Mouse (Mus musculus) CH12.LX (cell line): ENCODE results near the gene Armc10. TPM values are rescaled to one million over a fixed set of nuclear protein-coding genes. Genes with fewer than 3 reads are reported as not detected.

Experiments
- DNase-seq: peaks from one replicate; pipeline ENCODE4 v3.0.0-alpha.2; 2013; ENCODE audit errors: extremely low read depth
- H3K27ac ChIP-seq: 2 replicates; pipeline ENCODE4 v1.5.1; 2012; ENCODE audit warnings: low read depth, mild to moderate bottlenecking, control low read depth, moderate library complexity; ENCODE audit not compliant: insufficient read depth
- H3K27me3 ChIP-seq: replicated peaks from 2 replicates; pipeline ENCODE3; 2012; ENCODE audit warnings: inconsistent platforms
- H3K36me3 ChIP-seq, 2 experiments: replicated peaks in 1 of 2; 2 replicates each; pipeline versions ENCODE3 to v1.6.1; 2012; ENCODE audit warnings: inconsistent platforms in 1 of 2, low read length in 1 of 2, mild to moderate bottlenecking in 1 of 2, mixed read lengths in 1 of 2, moderate library complexity in 1 of 2; ENCODE audit not compliant: control insufficient read depth in 1 of 2, insufficient read depth in 1 of 2
- H3K4me1 ChIP-seq, 2 experiments: 2 replicates each; pipeline ENCODE4 v1.6.1; 2012; ENCODE audit warnings: inconsistent platforms in 1 of 2, moderate library complexity in 1 of 2; ENCODE audit not compliant: insufficient read depth in 2 of 2, control insufficient read depth in 1 of 2
- H3K4me2 ChIP-seq: 2 replicates; pipeline ENCODE4 v1.6.1; 2012; ENCODE audit warnings: low read depth, mild to moderate bottlenecking, control low read depth; ENCODE audit not compliant: poor library complexity, insufficient read depth, severe bottlenecking
- H3K4me3 ChIP-seq, 3 experiments: fragments of 150-350 bp in 1 of 3; sonication (generic) in 1 of 3; replicated peaks in 1 of 3; 2 replicates each; pipeline versions ENCODE3 to v1.5.1; 2011 to 2012; ENCODE audit warnings: low read depth in 2 of 3, low read length in 2 of 3, mild to moderate bottlenecking in 2 of 3, moderate library complexity in 2 of 3, control low read depth in 1 of 3, improper control_type of control experiment in 1 of 3, inconsistent platforms in 1 of 3, mixed read lengths in 1 of 3; ENCODE audit not compliant: poor library complexity in 1 of 3
- H3K79me2 ChIP-seq: replicated peaks from 2 replicates; pipeline ENCODE4 v1.6.1; 2012; ENCODE audit warnings: mild to moderate bottlenecking, moderate library complexity; ENCODE audit not compliant: control insufficient read depth, poor library complexity, insufficient read depth, severe bottlenecking; ENCODE audit errors: extremely low read depth
- H3K9ac ChIP-seq: 2 replicates; pipeline ENCODE4 v1.6.1; 2012; ENCODE audit warnings: low read depth, mild to moderate bottlenecking, control low read depth, moderate library complexity; ENCODE audit not compliant: insufficient read depth
- H3K9me3 ChIP-seq: replicated peaks from 2 replicates; pipeline ENCODE3; 2012; ENCODE audit warnings: low read length, inconsistent platforms, mixed read lengths
- BHLHE40 ChIP-seq: IDR thresholded peaks from 2 replicates; pipeline ENCODE4 v1.6.1; 2011; ENCODE audit warnings: mild to moderate bottlenecking, low read depth, low read length, improper control_type of control experiment
- CHD1 ChIP-seq: IDR thresholded peaks from 2 replicates; pipeline ENCODE4 v1.6.1; 2012; ENCODE audit warnings: low read depth, low read length, improper control_type of control experiment, inconsistent platforms
- CTCF ChIP-seq, 2 experiments: IDR thresholded peaks in 1 of 2; conservative IDR thresholded peaks in 1 of 2; 2 replicates each; pipeline ENCODE4 v1.5.1; 2011 to 2012; ENCODE audit warnings: low read depth in 2 of 2, low read length in 2 of 2, improper control_type of control experiment in 1 of 2, inconsistent platforms in 1 of 2, mild to moderate bottlenecking in 1 of 2, moderate library complexity in 1 of 2
- E2F4 ChIP-seq: IDR thresholded peaks from 2 replicates; pipeline ENCODE4 v1.6.1; 2011; ENCODE audit warnings: low read depth, low read length, improper control_type of control experiment; ENCODE audit not compliant: insufficient replicate concordance
- ELF1 ChIP-seq: IDR thresholded peaks from 2 replicates; pipeline ENCODE4 v1.6.1; 2014; ENCODE audit warnings: low read depth, mild to moderate bottlenecking, inconsistent platforms, low read length, improper control_type of control experiment
- EP300 ChIP-seq: IDR thresholded peaks from 2 replicates; pipeline ENCODE4 v1.6.1; 2011; ENCODE audit warnings: low read length, improper control_type of control experiment
- GABPA ChIP-seq: IDR thresholded peaks from 2 replicates; pipeline ENCODE4 v1.6.1; 2012; ENCODE audit warnings: low read depth, low read length, improper control_type of control experiment, inconsistent platforms; ENCODE audit not compliant: insufficient replicate concordance
- HCFC1 ChIP-seq: IDR thresholded peaks from 2 replicates; pipeline ENCODE4 v1.6.1; 2012; ENCODE audit warnings: low read depth, mild to moderate bottlenecking, inconsistent platforms, low read length, improper control_type of control experiment
- JUN ChIP-seq: IDR thresholded peaks from 2 replicates; pipeline ENCODE4 v1.6.1; 2011; ENCODE audit warnings: low read depth, mild to moderate bottlenecking, low read length, improper control_type of control experiment, moderate library complexity; ENCODE audit not compliant: insufficient read depth
- JUND ChIP-seq: conservative IDR thresholded peaks from 2 replicates; pipeline ENCODE4 v1.6.1; 2011; ENCODE audit warnings: low read depth, low read length, improper control_type of control experiment
- MAFK ChIP-seq: IDR thresholded peaks from 2 replicates; pipeline ENCODE4 v1.6.1; 2011; ENCODE audit warnings: low read length, improper control_type of control experiment; ENCODE audit not compliant: insufficient replicate concordance
- MAZ ChIP-seq: IDR thresholded peaks from 2 replicates; pipeline ENCODE4 v1.6.1; 2012; ENCODE audit warnings: low read depth, mild to moderate bottlenecking, inconsistent platforms, low read length, improper control_type of control experiment, moderate library complexity
- MEF2A ChIP-seq: IDR thresholded peaks from 2 replicates; pipeline ENCODE4 v1.6.1; 2014; ENCODE audit warnings: low read depth, mild to moderate bottlenecking, inconsistent platforms, low read length, improper control_type of control experiment, borderline replicate concordance
- MXI1 ChIP-seq: IDR thresholded peaks from 2 replicates; pipeline ENCODE4 v1.6.1; 2011; ENCODE audit warnings: mild to moderate bottlenecking, low read depth, low read length, improper control_type of control experiment
- MYC ChIP-seq: IDR thresholded peaks from 2 replicates; pipeline ENCODE4 v1.6.1; 2011; ENCODE audit warnings: low read depth, mild to moderate bottlenecking, improper control_type of control experiment, low read length
- NELFE ChIP-seq: IDR thresholded peaks from 2 replicates; pipeline ENCODE4 v1.6.1; 2011; ENCODE audit warnings: low read depth, low read length, improper control_type of control experiment
- POLR2A ChIP-seq: IDR thresholded peaks from 2 replicates; pipeline ENCODE4 v1.6.1; 2011; ENCODE audit warnings: low read depth, mild to moderate bottlenecking, improper control_type of control experiment, low read length
- POLR2AphosphoS2 ChIP-seq: IDR thresholded peaks from 2 replicates; pipeline ENCODE4 v1.6.1; 2011; ENCODE audit warnings: low read depth, low read length, improper control_type of control experiment
- RAD21 ChIP-seq: IDR thresholded peaks from 2 replicates; pipeline ENCODE4 v1.6.1; 2011; ENCODE audit warnings: low read depth, mild to moderate bottlenecking, low read length, improper control_type of control experiment, moderate library complexity
- RCOR1 ChIP-seq: conservative IDR thresholded peaks from 2 replicates; pipeline ENCODE4 v1.6.1; 2012; ENCODE audit warnings: low read depth, mild to moderate bottlenecking, inconsistent platforms, low read length, improper control_type of control experiment
- SIN3A ChIP-seq: IDR thresholded peaks from 2 replicates; pipeline ENCODE4 v1.6.1; 2012; ENCODE audit warnings: low read length, improper control_type of control experiment, inconsistent platforms
- SMC3 ChIP-seq: IDR thresholded peaks from 2 replicates; pipeline ENCODE4 v1.6.1; 2011; ENCODE audit warnings: low read depth, low read length, improper control_type of control experiment
- TBP ChIP-seq: conservative IDR thresholded peaks from 2 replicates; pipeline ENCODE4 v1.6.1; 2011; ENCODE audit warnings: low read depth, low read length, improper control_type of control experiment
- TCF12 ChIP-seq: IDR thresholded peaks from 2 replicates; pipeline ENCODE4 v1.6.1; 2014; ENCODE audit warnings: low read depth, mild to moderate bottlenecking, inconsistent platforms, low read length, improper control_type of control experiment
- UBTF ChIP-seq: IDR thresholded peaks from 2 replicates; pipeline ENCODE4 v1.6.1; 2012; ENCODE audit warnings: low read depth, mild to moderate bottlenecking, inconsistent platforms, low read length, improper control_type of control experiment, moderate library complexity
- USF1 ChIP-seq: IDR thresholded peaks from 2 replicates; pipeline ENCODE4 v1.6.1; 2014; ENCODE audit warnings: low read depth, mild to moderate bottlenecking, inconsistent platforms, low read length, improper control_type of control experiment
- USF2 ChIP-seq: conservative IDR thresholded peaks from 2 replicates; pipeline ENCODE4 v1.6.1; 2011; ENCODE audit warnings: low read depth, low read length, improper control_type of control experiment
- ZKSCAN1 ChIP-seq: IDR thresholded peaks from 2 replicates; pipeline ENCODE4 v1.6.1; 2012; ENCODE audit warnings: low read depth, inconsistent platforms, low read length, improper control_type of control experiment, borderline replicate concordance
- ZMIZ1 ChIP-seq: IDR thresholded peaks from 2 replicates; pipeline ENCODE4 v1.6.1; 2012; ENCODE audit warnings: low read depth, mild to moderate bottlenecking, inconsistent platforms, low read length, improper control_type of control experiment
- ZNF384 ChIP-seq: IDR thresholded peaks from 2 replicates; pipeline ENCODE4 v1.6.1; 2012; ENCODE audit warnings: low read depth, low read length, improper control_type of control experiment, inconsistent platforms
- dilution Hi-C: fragments of 300-500 bp; cut with MboI; formaldehyde crosslinking; loops from 2 replicates; pipeline ENCODE4 v1.14.3; 2020; ENCODE audit warnings: low sequenced_read_pairs; ENCODE audit not compliant: extremely low pct_unique_long_range_greater_than_20kb, extremely low pct_ligation_motif_present
- in situ Hi-C: fragments of 300-500 bp; cut with MboI; formaldehyde crosslinking; loops from 3 replicates; pipeline ENCODE4 v1.14.3; 2019; ENCODE audit warnings: low sequenced_read_pairs, low pct_ligation_motif_present, low pct_unique_long_range_greater_than_20kb, mixed read lengths
- polyA plus RNA-seq: library from polyadenylated mRNA; unstranded; fragments of >175 nt; gene quantifications from 2 replicates; pipeline ENCODE4 v1.2.1, GENCODE M21; 2012; ENCODE audit warnings: low read depth; ENCODE audit not compliant: insufficient read length
- total RNA-seq, 2 experiments: library from RNA; depleted of rRNA; stranded (reverse); fragments of 300-350 nt in 1 of 2; fragments of >200 nt in 1 of 2; gene quantifications; 2 replicates each; pipeline ENCODE4 v1.2.3; 2012 to 2014

Gene Armc10
- total and polyA plus RNA-seq, 3 experiments, result 39.1 to 71.9 (median 46.0) TPM

GRCm38 (mm10) chr5:21677939-21678338 lies 32.3 kb downstream of the Armc10 start:
- Histone ChIP-seq H3K4me2 (no peak overlapping the region), H3K4me1 (peaks cover 3 to 10% of the 10 kb centered on the region in 2 experiments), H3K9ac (no peak overlapping the region), H3K36me3 (peaks cover 4 to 14% of the 10 kb centered on the region in 2 experiments), H3K9me3 (no peaks in the 10 kb centered on the region), H3K27me3 (no peaks in the 10 kb centered on the region), H3K27ac (no peak overlapping the region), H3K79me2 (no peaks in the 10 kb centered on the region), H3K4me3 (no peak overlapping the region)
- in situ Hi-C loops (no loop called here), dilution Hi-C loops (no loop called here)
- no peak for TF ChIP-seq TCF12
- TF ChIP-seq UBTF, result no peak
- no peak for TF ChIP-seq MAZ
- TF ChIP-seq RCOR1, result no peak
- no peak for TF ChIP-seq GABPA
- TF ChIP-seq POLR2A, result no peak
- no peak for TF ChIP-seq SMC3
- TF ChIP-seq ZNF384, result no peak
- TF ChIP-seq CTCF (conservative IDR thresholded peaks at IDR 0.05 in 1 of 2, IDR thresholded peaks at IDR 0.05 in 1 of 2; ENCODE audit: low read depth in 2 of 2, low read length in 2 of 2), result no peak
- no peak for TF ChIP-seq ELF1
- TF ChIP-seq MXI1, result no peak
- no peak for TF ChIP-seq MYC
- no peak for TF ChIP-seq USF1
- no peak for TF ChIP-seq NELFE
- TF ChIP-seq ZKSCAN1, result no peak
- no peak for TF ChIP-seq MAFK
- TF ChIP-seq EP300, result no peak
- TF ChIP-seq USF2, result no peak
- TF ChIP-seq POLR2AphosphoS2, result no peak
- no peak for TF ChIP-seq SIN3A
- no peak for DNase-seq

DNA sequence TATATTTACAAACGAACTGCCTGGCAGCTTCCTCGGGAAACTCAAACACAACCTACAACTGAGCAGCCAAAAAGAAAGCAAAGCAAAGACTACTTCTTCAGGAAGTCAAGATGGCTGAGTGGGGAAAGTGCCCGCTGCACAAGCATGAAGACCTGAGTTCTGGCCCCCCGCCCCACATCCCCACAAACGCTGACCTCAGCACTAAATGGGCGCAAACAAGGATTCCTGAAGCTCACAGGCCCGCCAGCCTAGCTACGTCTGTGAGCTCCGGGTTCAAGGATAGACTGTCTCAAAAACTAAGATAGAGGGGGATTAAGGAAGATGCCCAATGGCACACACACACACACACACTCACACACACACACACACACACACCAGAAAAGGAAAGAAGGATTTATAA lies 32.8 kb downstream of the Armc10 start:
- dilution Hi-C loops, result no loop called here
- Histone ChIP-seq H3K4me3 (no peak overlapping the region), H3K27ac (no peak overlapping the region), H3K4me1 (peaks cover 3 to 10% of the 10 kb centered on the region in 2 experiments), H3K36me3 (peaks cover 4 to 14% of the 10 kb centered on the region in 2 experiments), H3K9me3 (no peaks in the 10 kb centered on the region), H3K9ac (no peak overlapping the region), H3K79me2 (no peaks in the 10 kb centered on the region), H3K4me2 (no peak overlapping the region), H3K27me3 (no peaks in the 10 kb centered on the region)
- DNase-seq, result no peak
- TF ChIP-seq ZMIZ1 (no peak), GABPA (no peak), USF2 (no peak), MXI1 (no peak), EP300 (no peak), BHLHE40 (no peak), E2F4 (no peak), MEF2A (no peak), NELFE (no peak), JUN (no peak), JUND (no peak), POLR2AphosphoS2 (no peak), CHD1 (no peak), HCFC1 (no peak), TBP (no peak), POLR2A (no peak), ELF1 (no peak), RAD21 (no peak)
- in situ Hi-C loops, result no loop called here
